Mouse (Mus musculus) intestine, postnatal 0 days (tissue): ENCODE data around the gene Itm2c. TPM values are rescaled to one million over a fixed set of nuclear protein-coding genes. Genes with fewer than 3 reads are reported as not detected.

ENCODE experiments used
- ATAC-seq: fragments of 200-750 bp; cut with Nextera tagmentation; 2 replicates; pipeline ENCODE4 v1.8.0; 2017; ENCODE audit warnings: mild to moderate bottlenecking, moderate TSS enrichment, moderate library complexity
- H3K27ac ChIP-seq: fragments of 300-500 bp; sonication (generic); 2 replicates; pipeline ENCODE4 v1.5.1; 2014; ENCODE audit warnings: mild to moderate bottlenecking, low read depth, low read length, moderate library complexity
- H3K27me3 ChIP-seq: fragments of 300-500 bp; sonication (generic); replicated peaks from 2 replicates; pipeline ENCODE4 v1.6.1; 2014; ENCODE audit warnings: low read length, mixed read lengths; ENCODE audit not compliant: control insufficient read depth, insufficient read depth
- H3K36me3 ChIP-seq: fragments of 300-500 bp; sonication (generic); 2 replicates; pipeline ENCODE4 v1.6.1; 2014; ENCODE audit warnings: mild to moderate bottlenecking, moderate library complexity; ENCODE audit not compliant: control insufficient read depth, insufficient read depth
- H3K4me1 ChIP-seq: fragments of 300-500 bp; sonication (generic); replicated peaks from 2 replicates; pipeline ENCODE4 v1.6.1; 2014; ENCODE audit warnings: antibody characterized with exemption, low read length, mixed read lengths; ENCODE audit not compliant: control insufficient read depth, insufficient read depth
- H3K4me2 ChIP-seq: fragments of 300-500 bp; sonication (generic); replicated peaks from 2 replicates; pipeline ENCODE4 v1.6.1; 2014; ENCODE audit warnings: low read depth, mild to moderate bottlenecking, moderate library complexity
- H3K4me3 ChIP-seq: fragments of 300-500 bp; sonication (generic); 2 replicates; pipeline ENCODE4 v1.5.1; 2014; ENCODE audit warnings: low read depth, low read length
- H3K9ac ChIP-seq: fragments of 300-500 bp; sonication (generic); 2 replicates; pipeline ENCODE4 v1.6.1; 2014; ENCODE audit warnings: mild to moderate bottlenecking, low read depth, low read length
- H3K9me3 ChIP-seq: fragments of 300-500 bp; sonication (generic); 2 replicates; pipeline ENCODE4 v1.6.1; 2016; ENCODE audit warnings: mixed run types; ENCODE audit not compliant: control insufficient read depth
- CTCF ChIP-seq: sonication (generic); IDR thresholded peaks from 2 replicates; pipeline ENCODE4 v1.5.1; 2016; ENCODE audit warnings: low read depth, mild to moderate bottlenecking, control low read depth, antibody characterized with exemption, moderate library complexity
- WGBS: fragments of 180-500 bp; shearing (Covaris S2); extraction: QIAGEN DNeasy Blood & Tissue Kit; methylation state at CpG from one replicate; pipeline ENCODE4 v1.1.7; 2014; 5-methylcytosine and 5-hydroxymethylcytosine counted together
- polyA plus RNA-seq: library from polyadenylated mRNA; unstranded; fragments of >200 nt; fragmentation: Nextera tagmentation; extraction: Ambion mirVana; gene quantifications from 2 replicates; pipeline ENCODE4 v1.2.1, GENCODE M21; 2015

Gene Itm2c
- polyA plus RNA-seq, 1 experiment from 2014 or later = 113 TPM

- no peak for ATAC-seq
- Histone ChIP-seq H3K9me3 (no peaks in the 10 kb centered on the region), H3K36me3 (no peaks in the 10 kb centered on the region), H3K4me1 (no peaks in the 10 kb centered on the region), H3K4me3 (no peak within 1 kb of the TSS), H3K4me2 (no peak within 1 kb of the TSS), H3K27ac (no peak within 1 kb of the TSS), H3K27me3 (no peaks in the 10 kb centered on the region), H3K9ac (no peak within 1 kb of the TSS)
- peak; percentile 22 for TF ChIP-seq CTCF
- 57% methylated on average over 4 of the region's 4 CpGs for WGBS
Observed at GRCm38 (mm10) chr1:85928057-85928687, 34.1 kb downstream of the Itm2c start, which contains the start of gene 4933407L21Rik. TSS of gene 4933407L21Rik (plus strand) at chr1:85928483.

DNA sequence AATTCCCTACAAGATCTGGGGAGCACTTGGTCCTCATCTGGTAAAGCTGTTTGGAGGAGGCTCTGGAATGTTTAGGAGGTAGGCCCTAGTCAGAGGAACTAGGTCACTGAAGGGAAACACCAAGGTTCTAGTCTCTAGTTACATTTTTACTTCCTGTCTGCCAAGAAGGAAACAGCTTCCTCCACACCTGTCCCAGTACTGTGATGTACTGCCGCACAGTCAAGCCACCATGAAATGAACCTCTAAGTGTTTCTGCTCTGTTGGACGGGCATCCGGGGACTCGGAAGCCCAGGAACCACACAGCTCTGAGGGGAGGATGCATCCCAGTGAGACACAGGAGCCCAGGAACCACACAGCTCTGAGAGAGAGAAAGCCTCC, 34.6 kb downstream of the Itm2c start:
- no peak for ATAC-seq
- Histone ChIP-seq H3K4me3 (no peak overlapping the region), H3K9ac (no peak overlapping the region), H3K4me1 (0 out of 2 replicates have a peak, but pooled peaks cover under 1% of the 10 kb centered on the region), H3K9me3 (no peaks in the 10 kb centered on the region), H3K4me2 (no peak overlapping the region), H3K36me3 (no peaks in the 10 kb centered on the region), H3K27me3 (no peaks in the 10 kb centered on the region), H3K27ac (no peak overlapping the region)
- no peak for TF ChIP-seq CTCF
- WGBS = 76% methylated on average over 4 of the region's 4 CpGs

- Histone ChIP-seq H3K27ac (no peak overlapping the region), H3K9ac (no peak overlapping the region), H3K4me1 (0 out of 2 replicates have a peak, but pooled peaks cover 4% of the 10 kb centered on the region), H3K36me3 (no peaks in the 10 kb centered on the region), H3K27me3 (no peaks in the 10 kb centered on the region), H3K4me3 (no peak overlapping the region), H3K4me2 (no peak overlapping the region), H3K9me3 (no peaks in the 10 kb centered on the region)
- ATAC-seq = no peak
- TF ChIP-seq CTCF = no peak
- 80% methylated on average over 6 of the region's 6 CpGs for WGBS
Observed at GRCm38 (mm10) chr1:85929406-85929805, 35.3 kb downstream of the Itm2c start.

DNA sequence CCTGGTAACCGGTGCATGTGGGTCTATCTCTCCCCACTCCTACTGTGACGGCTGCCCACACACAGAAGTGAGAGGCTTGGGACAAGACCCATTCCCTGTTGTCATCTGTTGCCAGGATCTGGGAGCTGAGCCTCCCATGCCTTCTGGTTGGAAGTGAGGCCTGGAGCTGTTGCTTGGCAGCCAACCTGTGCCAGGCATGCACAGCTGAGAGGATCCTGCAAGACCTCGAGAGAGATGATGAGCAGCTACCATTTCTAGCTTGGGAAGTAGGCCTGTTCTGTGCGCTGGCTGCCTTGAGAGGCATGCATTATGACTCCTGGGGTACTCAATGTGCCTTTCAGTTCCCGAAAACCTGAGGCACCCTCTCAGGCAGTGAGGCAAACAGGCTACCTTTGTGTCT, 37.1 kb downstream of the Itm2c start:
- no peaks in the 10 kb centered on the region for H3K9me3 ChIP-seq
- no peak overlapping the region for H3K4me2 ChIP-seq
- 94% methylated on average over 5 of the region's 5 CpGs for WGBS
- H3K9ac ChIP-seq = no peak overlapping the region
- no peaks in the 10 kb centered on the region for H3K36me3 ChIP-seq
- no peak for TF ChIP-seq CTCF
- 0 out of 2 replicates have a peak, but pooled peaks cover 4% of the 10 kb centered on the region for H3K4me1 ChIP-seq
- no peak overlapping the region for H3K27ac ChIP-seq
- no peak overlapping the region for H3K4me3 ChIP-seq
- H3K27me3 ChIP-seq = no peaks in the 10 kb centered on the region
- ATAC-seq = no peak

DNA sequence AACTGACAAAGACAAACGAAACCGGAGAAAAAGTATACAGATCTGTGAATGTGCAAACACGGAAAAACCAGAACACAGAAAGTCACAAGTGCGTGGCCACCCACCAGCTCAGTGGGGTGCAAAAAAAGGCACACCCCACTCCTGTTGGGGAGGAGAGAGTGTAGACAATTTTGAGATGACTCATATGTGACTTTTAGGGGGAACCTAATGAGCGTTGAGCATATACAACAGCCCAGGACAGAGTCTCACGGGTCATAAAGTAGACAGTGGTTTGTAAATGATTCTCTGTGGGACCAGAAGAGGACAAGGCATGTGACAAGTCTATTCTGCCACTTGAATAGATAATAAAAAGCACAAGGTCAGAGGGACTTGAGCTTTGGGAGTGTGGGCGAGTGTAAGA, 39.1 kb downstream of the Itm2c start:
- H3K9me3 ChIP-seq = no peaks in the 10 kb centered on the region
- no peak for ATAC-seq

GRCm38 (mm10) chr1:85933631-85934465, 39.8 kb downstream of the Itm2c start:
- Histone ChIP-seq H3K4me2 (peak overlapping the region; percentile 30), H3K36me3 (no peaks in the 10 kb centered on the region), H3K4me3 (no peak overlapping the region), H3K9me3 (no peaks in the 10 kb centered on the region), H3K4me1 (0 out of 2 replicates have a peak, but pooled peaks cover 4% of the 10 kb centered on the region), H3K9ac (no peak overlapping the region), H3K27ac (no peak overlapping the region), H3K27me3 (no peaks in the 10 kb centered on the region)
- 12% methylated on average over 11 of the region's 11 CpGs for WGBS
- no peak for ATAC-seq
- TF ChIP-seq CTCF = no peak

More for the DNA sequence above, 39.1 kb downstream of the Itm2c start:
- no peak overlapping the region for H3K4me3 ChIP-seq
- peak overlapping the region; percentile 30 for H3K4me2 ChIP-seq
- no peak for TF ChIP-seq CTCF
- H3K36me3 ChIP-seq = no peaks in the 10 kb centered on the region
- H3K27me3 ChIP-seq = no peaks in the 10 kb centered on the region
- no peak overlapping the region for H3K27ac ChIP-seq
- H3K9ac ChIP-seq = no peak overlapping the region
- 0 out of 2 replicates have a peak, but pooled peaks cover 4% of the 10 kb centered on the region for H3K4me1 ChIP-seq
- WGBS = 10% methylated on average over 7 of the region's 7 CpGs
